Mouse (Mus musculus) megakaryocyte, embryonic 14.5 days (primary cell): Measurements from ENCODE around the gene Xcr1.

Experiments used
- FLI1 ChIP-seq: IDR thresholded peaks from 2 replicates; pipeline ENCODE4 v1.6.1; 2012; ENCODE audit warnings: low read length, inconsistent platforms, mixed read lengths
- GATA1 ChIP-seq: IDR thresholded peaks from 3 replicates; pipeline ENCODE4 v1.6.1; 2012; ENCODE audit warnings: mixed read lengths, low read length, inconsistent platforms, borderline replicate concordance

- TF ChIP-seq GATA1: no peak
- no peak for TF ChIP-seq FLI1
Observed at GRCm38 (mm10) chr9:123844468-123844867, 17.4 kb downstream of the Xcr1 start.
